Mouse (Mus musculus): Measurements from ENCODE around the gene Umad1.

GRCm38 (mm10) chr6:8484437-8485275, 225.6 kb downstream of the Umad1 start:
- no peak for TF ChIP-seq CTCF (IDR thresholded peaks at IDR 0.05; ENCODE audit: low read depth)
- TF ChIP-seq EP300 (optimal IDR thresholded peaks at IDR 0.05), result no peak
